Mouse (Mus musculus): ENCODE results near the gene Tacc3. TPM values are rescaled to one million over a fixed set of nuclear protein-coding genes. Genes with fewer than 3 reads are reported as not detected.

The Tacc3 gene
- polyA plus RNA-seq, 1 experiment: 54.1 TPM

- H3K36me3 ChIP-seq (ENCODE audit: control insufficient read depth, insufficient read depth): no peaks in the 10 kb centered on the region
- no peaks in the 10 kb centered on the region for H3K79me2 ChIP-seq (ENCODE audit: control insufficient read depth, insufficient read depth)
- peaks cover 74% of the 10 kb centered on the region for H3K27me3 ChIP-seq (ENCODE audit: control insufficient read depth, insufficient read depth, insufficient read length)
- H3K4me2 ChIP-seq (ENCODE audit: low read depth): no peak overlapping the region
- no peak for TF ChIP-seq POLR2AphosphoS2 (IDR thresholded peaks at IDR 0.05; ENCODE audit: insufficient read length, low read depth)
- TF ChIP-seq REST (IDR thresholded peaks at IDR 0.05; ENCODE audit: insufficient read depth, insufficient read length): no peak
- TF ChIP-seq MYOG (IDR thresholded peaks at IDR 0.05; ENCODE audit: control insufficient read depth in 1 of 3, insufficient read depth in 1 of 3, insufficient read length in 2 of 3, low read depth in 2 of 3): no peak
- no peak for TF ChIP-seq TCF3 (IDR thresholded peaks at IDR 0.05; ENCODE audit: insufficient read length, low read depth)
- no peak overlapping the region for H3K4me3 ChIP-seq
- no peak overlapping the region for H3ac ChIP-seq (ENCODE audit: control insufficient read depth, insufficient read length)
Observed at GRCm38 (mm10) chr5:33703999-33704398, 46.1 kb downstream of the Tacc3 start.

DNA sequence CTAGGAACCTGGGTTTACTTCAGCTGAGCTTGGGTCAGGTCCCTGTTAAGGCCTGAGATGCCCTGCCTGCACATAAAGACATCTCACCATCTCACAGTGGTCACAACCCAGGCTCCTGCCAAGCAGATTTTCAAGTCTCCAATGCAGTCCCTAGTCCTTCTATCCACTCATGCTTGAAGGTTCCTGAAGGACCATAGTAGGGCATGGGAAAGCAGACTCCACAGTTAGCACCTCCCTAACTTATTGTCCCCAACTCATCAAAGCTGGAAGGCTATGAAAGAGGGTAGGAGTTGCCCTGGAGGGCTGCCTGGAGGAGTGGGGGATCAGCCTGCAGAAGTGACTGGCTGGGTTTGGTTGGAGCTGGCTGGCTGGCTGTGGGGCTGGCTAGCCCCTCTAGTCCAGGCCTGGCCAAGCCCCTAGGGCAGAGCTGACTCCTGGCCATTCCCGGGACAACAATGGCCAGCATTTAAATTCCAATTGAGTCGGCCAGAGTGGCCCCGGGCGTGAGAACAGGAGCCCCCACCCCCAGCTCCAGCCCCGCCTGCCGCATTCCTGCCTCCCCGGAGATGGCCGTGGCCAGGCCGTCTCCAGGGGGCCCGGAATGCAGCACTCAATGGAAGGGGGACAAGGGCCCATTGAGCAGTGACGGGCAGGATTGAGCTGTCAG is 47.1 kb downstream of the Tacc3 start:
- peaks cover 68% of the 10 kb centered on the region for H3K27me3 ChIP-seq (ENCODE audit: control insufficient read depth, insufficient read depth, insufficient read length)
- no peak overlapping the region for H3ac ChIP-seq (ENCODE audit: control insufficient read depth, insufficient read length)
- TF ChIP-seq POLR2AphosphoS2 (IDR thresholded peaks at IDR 0.05; ENCODE audit: insufficient read length, low read depth): no peak
- no peak for TF ChIP-seq USF1 (IDR thresholded peaks at IDR 0.05; ENCODE audit: low read depth)
- no peak for TF ChIP-seq REST (IDR thresholded peaks at IDR 0.05; ENCODE audit: insufficient read depth, insufficient read length)
- no peak for TF ChIP-seq TCF3 (IDR thresholded peaks at IDR 0.05; ENCODE audit: insufficient read length, low read depth)
- no peak for TF ChIP-seq E2F4 (IDR thresholded peaks at IDR 0.05; ENCODE audit: insufficient read depth)
- TF ChIP-seq MYOG (IDR thresholded peaks at IDR 0.05; ENCODE audit: control insufficient read depth in 1 of 3, insufficient read depth in 1 of 3, insufficient read length in 2 of 3, low read depth in 2 of 3): no peak
- TF ChIP-seq CEBPB (IDR thresholded peaks at IDR 0.05; ENCODE audit: insufficient read depth, poor library complexity, severe bottlenecking): no peak
- TF ChIP-seq POLR2A (IDR thresholded peaks at IDR 0.05; ENCODE audit: insufficient read length, low read depth): no peak
- TF ChIP-seq MYOD1 (IDR thresholded peaks at IDR 0.05; ENCODE audit: control insufficient read depth in 1 of 3, insufficient read length in 2 of 3, low read depth in 2 of 3): no peak
- no peak for TF ChIP-seq TCF12 (IDR thresholded peaks at IDR 0.05; ENCODE audit: insufficient read depth, poor library complexity, severe bottlenecking)
- no peak for TF ChIP-seq MAX (IDR thresholded peaks at IDR 0.05; ENCODE audit: low read depth)
- TF ChIP-seq SRF (IDR thresholded peaks at IDR 0.05; ENCODE audit: control insufficient read depth, insufficient read length, low read depth): no peak
- H3K4me2 ChIP-seq (ENCODE audit: low read depth): no peak overlapping the region
- H3K79me2 ChIP-seq (ENCODE audit: control insufficient read depth, insufficient read depth): no peaks in the 10 kb centered on the region
- H3K36me3 ChIP-seq (ENCODE audit: control insufficient read depth, insufficient read depth): no peaks in the 10 kb centered on the region
- no peak overlapping the region for H3K4me3 ChIP-seq

GRCm38 (mm10) chr5:33705612-33706349 is 47.9 kb downstream of the Tacc3 start:
- no peak for TF ChIP-seq USF1 (IDR thresholded peaks at IDR 0.05; ENCODE audit: low read depth)
- no peaks in the 10 kb centered on the region for H3K36me3 ChIP-seq (ENCODE audit: control insufficient read depth, insufficient read depth)
- no peaks in the 10 kb centered on the region for H3K79me2 ChIP-seq (ENCODE audit: control insufficient read depth, insufficient read depth)
- H3K27me3 ChIP-seq (ENCODE audit: control insufficient read depth, insufficient read depth, insufficient read length): peaks cover 67% of the 10 kb centered on the region
- no peak overlapping the region for H3K4me3 ChIP-seq
- no peak overlapping the region for H3K4me2 ChIP-seq (ENCODE audit: low read depth)
- H3ac ChIP-seq (ENCODE audit: control insufficient read depth, insufficient read length): no peak overlapping the region

DNA sequence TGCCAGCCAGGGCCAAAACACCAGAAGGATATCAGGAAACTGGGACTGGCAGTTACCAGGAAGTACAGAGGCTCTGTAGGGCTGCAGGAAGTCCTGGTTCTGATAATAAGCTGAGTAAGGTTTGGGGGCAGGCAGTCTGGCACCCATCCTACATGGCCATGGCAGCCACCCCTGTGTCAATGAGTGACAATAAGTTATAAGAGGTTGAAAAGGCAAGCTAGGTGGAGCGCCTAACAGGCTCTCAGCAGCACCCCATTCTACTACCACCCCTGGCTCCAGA is 48.4 kb downstream of the Tacc3 start:
- Histone ChIP-seq H3K4me3 (no peak overlapping the region), H3K36me3 (ENCODE audit: control insufficient read depth, insufficient read depth) (no peaks in the 10 kb centered on the region), H3K79me2 (ENCODE audit: control insufficient read depth, insufficient read depth) (no peaks in the 10 kb centered on the region), H3K27me3 (ENCODE audit: control insufficient read depth, insufficient read depth, insufficient read length) (peaks cover 65% of the 10 kb centered on the region), H3ac (ENCODE audit: control insufficient read depth, insufficient read length) (no peak overlapping the region), H3K4me2 (ENCODE audit: low read depth) (no peak overlapping the region)
- TF ChIP-seq POLR2A (IDR thresholded peaks at IDR 0.05; ENCODE audit: insufficient read length, low read depth) (no peak), SRF (IDR thresholded peaks at IDR 0.05; ENCODE audit: control insufficient read depth, insufficient read length, low read depth) (no peak), MYOD1 (IDR thresholded peaks at IDR 0.05; ENCODE audit: control insufficient read depth in 1 of 3, insufficient read length in 2 of 3, low read depth in 2 of 3) (no peak), MYOG (IDR thresholded peaks at IDR 0.05; ENCODE audit: control insufficient read depth in 1 of 3, insufficient read depth in 1 of 3, insufficient read length in 2 of 3, low read depth in 2 of 3) (no peak), CEBPB (IDR thresholded peaks at IDR 0.05; ENCODE audit: insufficient read depth, poor library complexity, severe bottlenecking) (no peak), REST (IDR thresholded peaks at IDR 0.05; ENCODE audit: insufficient read depth, insufficient read length) (no peak), TCF12 (IDR thresholded peaks at IDR 0.05; ENCODE audit: insufficient read depth, poor library complexity, severe bottlenecking) (no peak), TCF3 (IDR thresholded peaks at IDR 0.05; ENCODE audit: insufficient read length, low read depth) (no peak)

GRCm38 (mm10) chr5:33707163-33707562 is 49.2 kb downstream of the Tacc3 start:
- Histone ChIP-seq H3K4me2 (ENCODE audit: low read depth) (no peak overlapping the region), H3K79me2 (ENCODE audit: control insufficient read depth, insufficient read depth) (no peaks in the 10 kb centered on the region), H3K4me3 (no peak overlapping the region), H3K36me3 (ENCODE audit: control insufficient read depth, insufficient read depth) (no peaks in the 10 kb centered on the region), H3K27me3 (ENCODE audit: control insufficient read depth, insufficient read depth, insufficient read length) (peaks cover 59% of the 10 kb centered on the region), H3ac (ENCODE audit: control insufficient read depth, insufficient read length) (no peak overlapping the region)
- no peak for TF ChIP-seq MYOD1 (IDR thresholded peaks at IDR 0.05; ENCODE audit: control insufficient read depth in 1 of 3, insufficient read length in 2 of 3, low read depth in 2 of 3)
- no peak for TF ChIP-seq CEBPB (IDR thresholded peaks at IDR 0.05; ENCODE audit: insufficient read depth, poor library complexity, severe bottlenecking)
- no peak for TF ChIP-seq REST (IDR thresholded peaks at IDR 0.05; ENCODE audit: insufficient read depth, insufficient read length)
- no peak for TF ChIP-seq MYOG (IDR thresholded peaks at IDR 0.05; ENCODE audit: control insufficient read depth in 1 of 3, insufficient read depth in 1 of 3, insufficient read length in 2 of 3, low read depth in 2 of 3)
- TF ChIP-seq E2F4 (IDR thresholded peaks at IDR 0.05; ENCODE audit: insufficient read depth): no peak
- no peak for TF ChIP-seq SRF (IDR thresholded peaks at IDR 0.05; ENCODE audit: control insufficient read depth, insufficient read length, low read depth)
- no peak for TF ChIP-seq TCF3 (IDR thresholded peaks at IDR 0.05; ENCODE audit: insufficient read length, low read depth)
- TF ChIP-seq USF1 (IDR thresholded peaks at IDR 0.05; ENCODE audit: low read depth): no peak
- no peak for TF ChIP-seq TCF12 (IDR thresholded peaks at IDR 0.05; ENCODE audit: insufficient read depth, poor library complexity, severe bottlenecking)
- no peak for TF ChIP-seq POLR2AphosphoS2 (IDR thresholded peaks at IDR 0.05; ENCODE audit: insufficient read length, low read depth)
- TF ChIP-seq MAX (IDR thresholded peaks at IDR 0.05; ENCODE audit: low read depth): no peak
- TF ChIP-seq POLR2A (IDR thresholded peaks at IDR 0.05; ENCODE audit: insufficient read length, low read depth): no peak
